Mouse (Mus musculus): Measurements from ENCODE around the gene Notch2.

Notch2 gene

DNA sequence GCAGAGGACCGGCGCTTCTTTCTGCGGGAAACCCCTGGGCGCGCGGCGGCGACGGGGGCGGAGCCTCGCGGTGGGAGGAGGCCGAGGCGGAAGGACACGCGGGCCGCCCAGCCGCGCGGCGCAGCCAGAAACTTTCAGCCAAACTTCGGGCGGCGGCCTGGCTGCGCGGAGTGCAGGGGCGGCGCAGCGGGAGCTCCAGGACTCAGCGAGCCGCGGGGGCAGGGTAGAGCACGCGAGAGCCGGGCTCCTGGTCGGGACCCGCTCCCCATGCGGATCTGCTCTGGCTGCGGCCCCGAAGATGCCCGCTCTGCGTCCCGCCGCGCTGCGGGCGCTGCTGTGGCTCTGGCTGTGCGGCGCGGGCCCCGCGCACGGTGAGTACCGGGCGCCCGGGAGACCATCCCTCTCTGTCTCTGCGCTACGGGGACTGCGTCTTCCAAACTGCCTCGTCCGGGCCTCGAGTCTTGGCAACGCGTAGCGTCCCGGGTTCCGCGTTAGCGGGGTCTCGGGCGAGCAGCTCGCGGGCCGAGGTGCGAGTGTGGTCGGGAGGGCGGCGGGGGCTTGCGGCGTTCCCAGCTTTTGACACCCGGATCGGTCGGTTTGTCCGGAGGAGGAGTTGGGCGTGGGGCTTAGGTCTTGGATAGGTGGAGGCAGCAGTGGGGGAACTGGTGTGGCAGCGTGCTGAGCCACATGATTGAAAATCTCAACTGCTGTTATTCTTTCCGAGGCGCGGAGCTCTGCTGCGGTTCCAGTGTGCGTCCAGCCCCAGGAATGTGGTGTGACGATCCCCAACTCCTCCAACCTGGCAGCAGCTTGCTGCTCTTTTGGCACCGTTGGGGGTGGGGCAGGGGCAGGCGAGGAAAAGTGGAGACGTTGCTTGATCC is at the start of gene Notch2:
Gene Notch2 (plus strand): TSS at position 127 of the 881 bp plus-strand sequence.
- DNase-seq (ENCODE audit: inconsistent age in 2 of 2, low spot score in 1 of 2) = peak; percentile 96 to 98

GRCm38 (mm10) chr3:97964878-97965353 is 48.4 kb upstream of the Notch2 start:
- DNase-seq (ENCODE audit: inconsistent age in 2 of 2, low spot score in 1 of 2) = peak; percentile 9 to 54

DNA sequence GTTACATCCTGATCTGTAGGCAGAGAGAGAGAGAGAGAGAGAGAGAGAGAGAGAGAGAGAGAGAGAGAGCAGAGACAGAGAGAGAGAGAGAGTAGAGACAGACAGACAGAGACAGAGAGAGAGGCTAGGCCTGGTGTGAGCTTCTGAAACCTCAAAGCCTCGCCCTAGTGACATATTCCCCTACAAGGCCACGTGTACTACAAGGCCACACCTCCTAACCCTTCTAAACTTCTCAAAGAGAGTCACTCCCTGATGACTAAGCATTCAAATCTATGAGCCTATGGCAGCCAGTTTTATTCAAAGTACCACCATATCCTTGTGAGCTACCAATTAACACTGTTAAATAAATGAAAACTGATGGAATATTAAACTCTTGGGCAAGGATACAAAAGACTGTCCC is 45.7 kb upstream of the Notch2 start:
- DNase-seq (ENCODE audit: inconsistent age in 2 of 2, low spot score in 1 of 2) = no peak

DNA sequence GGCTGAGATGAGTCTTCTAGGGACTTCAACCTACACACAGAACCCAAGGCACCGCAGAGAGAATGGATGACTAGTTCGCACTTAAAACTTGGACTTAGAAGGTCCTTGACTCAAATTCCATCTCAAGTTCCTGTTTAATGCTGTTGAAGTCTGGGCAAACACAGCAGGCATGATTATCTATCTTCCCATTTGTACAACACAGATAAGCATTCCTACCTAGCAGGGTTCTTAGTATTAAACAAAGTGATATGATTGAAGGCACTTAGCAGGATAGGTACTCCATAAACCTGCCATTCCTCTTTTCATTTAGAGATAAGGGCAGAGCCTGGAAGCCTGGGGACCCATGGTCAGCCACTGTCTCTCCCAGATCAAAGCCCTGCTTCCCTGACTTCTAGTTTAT is 45.1 kb upstream of the Notch2 start:
- no peak for DNase-seq (ENCODE audit: inconsistent age in 2 of 2, low spot score in 1 of 2)

GRCm38 (mm10) chr3:97969019-97969418 is 44.3 kb upstream of the Notch2 start:
- DNase-seq (ENCODE audit: inconsistent age in 2 of 2, low spot score in 1 of 2) = no peak

- DNase-seq (ENCODE audit: inconsistent age in 2 of 2, low spot score in 1 of 2) = no peak
Observed at GRCm38 (mm10) chr3:97971117-97971516, 42.2 kb upstream of the Notch2 start.

- DNase-seq (ENCODE audit: inconsistent age in 2 of 2, low spot score in 1 of 2) = no peak
Observed at GRCm38 (mm10) chr3:97972200-97972599, 41.1 kb upstream of the Notch2 start.

- no peak for DNase-seq (ENCODE audit: inconsistent age in 2 of 2, low spot score in 1 of 2)
Observed at GRCm38 (mm10) chr3:97972707-97973106, 40.6 kb upstream of the Notch2 start.

GRCm38 (mm10) chr3:97973306-97973705 is 40.0 kb upstream of the Notch2 start:
- no peak for DNase-seq (ENCODE audit: inconsistent age in 2 of 2, low spot score in 1 of 2)

DNA sequence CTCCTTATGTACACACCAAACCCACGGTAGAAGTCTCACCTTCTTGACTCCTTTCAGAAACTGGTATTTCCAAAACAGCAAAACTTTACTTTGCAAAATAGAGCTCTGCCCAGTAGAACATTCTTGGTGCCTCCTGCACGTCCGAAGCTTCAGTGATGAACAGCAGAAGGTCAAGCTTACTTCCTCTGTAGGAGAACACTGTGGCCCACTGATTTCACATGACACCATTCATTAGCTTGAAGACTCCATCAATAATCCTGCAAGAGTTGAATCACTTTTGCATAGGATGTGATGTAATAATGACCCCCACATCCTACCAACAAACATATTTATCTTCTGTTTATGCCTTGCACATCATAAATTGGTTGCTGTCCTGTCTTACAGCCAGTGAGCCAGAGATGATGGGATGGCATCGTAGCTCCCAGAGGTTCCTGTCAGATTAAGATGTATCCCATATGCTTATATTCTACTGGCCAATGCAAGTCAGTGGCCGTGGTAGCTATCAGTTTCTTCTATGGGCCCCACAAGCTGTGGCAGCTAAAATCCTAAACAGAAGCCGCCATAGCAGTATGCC is 39.0 kb upstream of the Notch2 start:
- no peak for DNase-seq (ENCODE audit: inconsistent age in 2 of 2, low spot score in 1 of 2)

- no peak for DNase-seq (ENCODE audit: inconsistent age in 2 of 2, low spot score in 1 of 2)
Observed at GRCm38 (mm10) chr3:97976706-97977105, 36.6 kb upstream of the Notch2 start.

DNA sequence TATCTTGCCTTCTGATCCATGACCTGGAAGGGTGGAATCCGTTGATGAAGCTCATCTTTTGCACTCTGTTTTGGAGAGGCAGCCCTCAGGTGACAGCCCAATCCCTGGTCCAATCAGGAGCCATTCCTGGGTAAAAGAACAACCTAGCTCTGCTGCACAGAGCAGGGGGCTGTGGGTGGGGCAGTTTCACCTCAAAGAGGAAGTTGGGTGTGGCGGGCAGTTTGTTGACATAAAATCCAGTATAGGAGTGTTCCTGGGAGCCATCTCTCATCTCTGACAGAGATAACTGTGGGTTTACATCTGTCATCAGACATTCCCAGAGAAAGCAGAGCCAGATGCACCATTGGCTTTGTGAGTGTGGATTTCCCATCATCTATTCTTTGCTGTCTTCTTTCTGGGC is 34.6 kb upstream of the Notch2 start:
- DNase-seq (ENCODE audit: inconsistent age in 2 of 2, low spot score in 1 of 2) = no peak

- no peak for DNase-seq (ENCODE audit: inconsistent age in 2 of 2, low spot score in 1 of 2)
Observed at GRCm38 (mm10) chr3:97980683-97981327, 32.5 kb upstream of the Notch2 start.

- no peak for DNase-seq (ENCODE audit: inconsistent age in 2 of 2, low spot score in 1 of 2)
Observed at GRCm38 (mm10) chr3:97981376-97981906, 31.9 kb upstream of the Notch2 start.

- DNase-seq (ENCODE audit: inconsistent age in 2 of 2, low spot score in 1 of 2) = no peak
Observed at GRCm38 (mm10) chr3:97984870-97985506, 28.3 kb upstream of the Notch2 start.

GRCm38 (mm10) chr3:97985691-97986090 is 27.6 kb upstream of the Notch2 start:
- DNase-seq (ENCODE audit: inconsistent age in 2 of 2, low spot score in 1 of 2) = no peak

DNA sequence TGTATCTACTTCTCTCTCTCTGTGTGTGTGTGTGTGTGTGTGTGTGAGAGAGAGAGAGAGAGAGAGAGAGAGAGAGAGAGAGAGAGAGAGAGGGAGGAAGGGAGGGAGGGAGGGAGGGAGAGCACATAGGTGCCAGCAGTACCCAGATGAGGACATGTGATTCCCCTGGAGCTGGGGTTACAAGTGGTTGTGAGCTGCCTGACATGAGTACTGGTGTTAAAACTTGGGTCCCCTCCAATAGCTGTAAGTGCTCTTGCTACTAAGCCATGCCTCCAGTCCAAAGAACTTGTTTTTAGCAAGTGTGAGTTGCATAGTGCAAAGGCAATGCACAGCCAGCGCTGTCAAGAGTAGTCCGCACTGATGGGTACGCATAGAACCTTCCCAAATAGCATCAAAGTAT is 26.2 kb upstream of the Notch2 start:
- DNase-seq (ENCODE audit: inconsistent age in 2 of 2, low spot score in 1 of 2) = no peak

GRCm38 (mm10) chr3:97988756-97989155 is 24.6 kb upstream of the Notch2 start:
- no peak for DNase-seq (ENCODE audit: inconsistent age in 2 of 2, low spot score in 1 of 2)

- peak in 1 of 2 experiments; percentile 38 for DNase-seq (ENCODE audit: inconsistent age in 2 of 2, low spot score in 1 of 2)
Observed at GRCm38 (mm10) chr3:97990576-97990975, 22.8 kb upstream of the Notch2 start.

DNA sequence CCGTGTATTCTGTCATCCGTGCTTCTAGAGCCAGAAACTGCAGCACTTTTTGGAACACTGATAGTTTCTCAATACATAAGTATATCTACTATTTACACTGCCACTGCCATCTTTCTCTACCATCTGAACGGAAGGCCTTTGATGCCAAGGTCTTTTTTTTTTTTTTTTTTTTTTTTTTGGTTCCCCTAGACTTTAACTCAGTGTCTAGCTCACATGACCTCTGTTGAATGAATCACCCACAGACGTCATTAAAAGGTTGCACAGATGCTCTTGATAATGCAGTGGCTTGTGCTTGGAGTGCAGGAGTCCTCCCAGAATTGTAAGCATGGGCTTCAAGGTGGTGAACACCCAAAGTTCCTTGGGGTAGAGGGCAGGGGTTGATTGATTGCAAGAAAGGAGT is 21.0 kb upstream of the Notch2 start:
- peak in 1 of 2 experiments; percentile 75 for DNase-seq (ENCODE audit: inconsistent age in 2 of 2, low spot score in 1 of 2)

- no peak for DNase-seq (ENCODE audit: inconsistent age in 2 of 2, low spot score in 1 of 2)
Observed at GRCm38 (mm10) chr3:97993196-97993595, 20.1 kb upstream of the Notch2 start.

Data from adrenal gland, adult (tissue).